Mouse (Mus musculus): ENCODE measurements around the gene Hsd17b12. TPM values are rescaled to one million over a fixed set of nuclear protein-coding genes. Genes with fewer than 3 reads are reported as not detected.

The Hsd17b12 gene
- 138 and 141 TPM in 2 replicates for polyA plus RNA-seq (2015; fragmentation: Nextera tagmentation; extraction: Ambion mirVana)

- WGBS, result under 1% methylated on average over 69 of the region's 69 CpGs
- peak within 1 kb of the TSS; percentile 91 for H3K9ac ChIP-seq (replicated peaks)
- peak within 1 kb of the TSS; percentile 96 for H3K27ac ChIP-seq (replicated peaks)
- no peaks in the 10 kb centered on the region for H3K36me3 ChIP-seq
- ATAC-seq (ENCODE audit: low FRiP score), result peak; percentile 100
- no peaks in the 10 kb centered on the region for H3K9me3 ChIP-seq (replicated peaks)
- H3K4me3 ChIP-seq (replicated peaks), result peak within 1 kb of the TSS; percentile 88
- H3K4me2 ChIP-seq, result peak within 1 kb of the TSS; percentile 73
- H3K27me3 ChIP-seq (replicated peaks), result no peaks in the 10 kb centered on the region
- H3K4me1 ChIP-seq, result peaks cover 31% of the 10 kb centered on the region
Observed at GRCm38 (mm10) chr2:94157592-94158519, at the start of gene Hsd17b12. Gene Hsd17b12 (minus strand): TSS chr2:94157964.

- Histone ChIP-seq H3K4me3 (replicated peaks) (no peak overlapping the region), H3K9me3 (replicated peaks) (no peaks in the 10 kb centered on the region), H3K27ac (replicated peaks) (no peak overlapping the region), H3K9ac (replicated peaks) (no peak overlapping the region), H3K36me3 (no peaks in the 10 kb centered on the region), H3K27me3 (replicated peaks) (no peaks in the 10 kb centered on the region), H3K4me2 (no peak overlapping the region), H3K4me1 (no peaks in the 10 kb centered on the region)
- ATAC-seq (ENCODE audit: low FRiP score), result no peak
- 85% methylated on average over 2 of the region's 2 CpGs for WGBS
Observed at GRCm38 (mm10) chr2:94184906-94185305, 27.1 kb upstream of the Hsd17b12 start.

GRCm38 (mm10) chr2:94184142-94184541, 26.4 kb upstream of the Hsd17b12 start:
- 4% methylated on average over 6 of the region's 6 CpGs for WGBS
- Histone ChIP-seq H3K4me3 (replicated peaks) (no peak overlapping the region), H3K27ac (replicated peaks) (no peak overlapping the region), H3K9ac (replicated peaks) (no peak overlapping the region), H3K4me1 (no peaks in the 10 kb centered on the region), H3K27me3 (replicated peaks) (no peaks in the 10 kb centered on the region), H3K4me2 (no peak overlapping the region), H3K36me3 (no peaks in the 10 kb centered on the region), H3K9me3 (replicated peaks) (no peaks in the 10 kb centered on the region)
- no peak for ATAC-seq (ENCODE audit: low FRiP score)

GRCm38 (mm10) chr2:94179030-94179407, 21.3 kb upstream of the Hsd17b12 start:
- Histone ChIP-seq H3K36me3 (no peaks in the 10 kb centered on the region), H3K9me3 (replicated peaks) (no peaks in the 10 kb centered on the region), H3K27me3 (replicated peaks) (no peaks in the 10 kb centered on the region), H3K4me1 (peaks cover 16% of the 10 kb centered on the region), H3K9ac (replicated peaks) (no peak overlapping the region), H3K27ac (replicated peaks) (no peak overlapping the region), H3K4me3 (replicated peaks) (peak overlapping the region; percentile 75), H3K4me2 (peak overlapping the region; percentile 83)
- peak; percentile 52; the same call in 1 of the 2 replicates for ATAC-seq (ENCODE audit: low FRiP score)
- WGBS, result under 1% methylated on average over 3 of the region's 3 CpGs

GRCm38 (mm10) chr2:94178321-94179029, 20.7 kb upstream of the Hsd17b12 start:
- Histone ChIP-seq H3K4me2 (peak overlapping the region; percentile 83), H3K4me1 (peaks cover 16% of the 10 kb centered on the region), H3K36me3 (peaks cover 3% of the 10 kb centered on the region; the same call in 1 of the 2 replicates), H3K27ac (replicated peaks) (0 out of 2 replicates have a peak overlapping the region, but pooled peaks have one; percentile 51), H3K9me3 (replicated peaks) (no peaks in the 10 kb centered on the region), H3K27me3 (replicated peaks) (no peaks in the 10 kb centered on the region), H3K9ac (replicated peaks) (peak overlapping the region; percentile 81), H3K4me3 (replicated peaks) (peak overlapping the region; percentile 75)
- ATAC-seq (ENCODE audit: low FRiP score), result peak; percentile 99
- WGBS, result 2% methylated on average over 22 of the region's 22 CpGs

GRCm38 (mm10) chr2:94177294-94177693, 19.5 kb upstream of the Hsd17b12 start:
- H3K4me2 ChIP-seq, result peak overlapping the region; percentile 83; the same call in 1 of the 2 replicates
- peaks cover 16% of the 10 kb centered on the region for H3K4me1 ChIP-seq
- H3K27me3 ChIP-seq (replicated peaks), result no peaks in the 10 kb centered on the region
- H3K9me3 ChIP-seq (replicated peaks), result no peaks in the 10 kb centered on the region
- no peak overlapping the region for H3K9ac ChIP-seq (replicated peaks)
- 85% methylated on average over 6 of the region's 6 CpGs for WGBS
- no peak overlapping the region; the same call in 1 of the 2 replicates for H3K4me3 ChIP-seq (replicated peaks)
- H3K27ac ChIP-seq (replicated peaks), result no peak overlapping the region
- peaks cover 3% of the 10 kb centered on the region; the same call in 1 of the 2 replicates for H3K36me3 ChIP-seq
- no peak for ATAC-seq (ENCODE audit: low FRiP score)

- no peaks in the 10 kb centered on the region for H3K9me3 ChIP-seq (replicated peaks)
- no peak overlapping the region for H3K9ac ChIP-seq (replicated peaks)
- no peaks in the 10 kb centered on the region for H3K27me3 ChIP-seq (replicated peaks)
- no peak for ATAC-seq (ENCODE audit: low FRiP score)
- peaks cover 3% of the 10 kb centered on the region; the same call in 1 of the 2 replicates for H3K36me3 ChIP-seq
- peaks cover 16% of the 10 kb centered on the region for H3K4me1 ChIP-seq
- WGBS, result 94% methylated on average over 3 of the region's 3 CpGs
- H3K4me3 ChIP-seq (replicated peaks), result no peak overlapping the region
- H3K4me2 ChIP-seq, result no peak overlapping the region
- no peak overlapping the region for H3K27ac ChIP-seq (replicated peaks)
Observed at GRCm38 (mm10) chr2:94176381-94176780, 18.6 kb upstream of the Hsd17b12 start.

- Histone ChIP-seq H3K9me3 (replicated peaks) (no peaks in the 10 kb centered on the region), H3K9ac (replicated peaks) (no peak overlapping the region), H3K4me2 (no peak overlapping the region), H3K36me3 (peaks cover 3% of the 10 kb centered on the region; the same call in 1 of the 2 replicates), H3K27ac (replicated peaks) (no peak overlapping the region), H3K4me3 (replicated peaks) (no peak overlapping the region), H3K4me1 (peaks cover 16% of the 10 kb centered on the region), H3K27me3 (replicated peaks) (no peaks in the 10 kb centered on the region)
- ATAC-seq (ENCODE audit: low FRiP score), result no peak
- whole genome bisulfite sequencing, result 96% methylated on average over 13 of the region's 13 CpGs
Observed at GRCm38 (mm10) chr2:94173549-94173948, 15.8 kb upstream of the Hsd17b12 start.

GRCm38 (mm10) chr2:94163207-94163606, 5.4 kb upstream of the Hsd17b12 start:
- H3K9ac ChIP-seq (replicated peaks), result no peak overlapping the region
- no peaks in the 10 kb centered on the region for H3K36me3 ChIP-seq
- H3K4me3 ChIP-seq (replicated peaks), result no peak overlapping the region
- peaks cover 5% of the 10 kb centered on the region; the same call in 1 of the 2 replicates for H3K4me1 ChIP-seq
- H3K9me3 ChIP-seq (replicated peaks), result no peaks in the 10 kb centered on the region
- WGBS, result 61% methylated on average over 2 of the region's 2 CpGs
- H3K27ac ChIP-seq (replicated peaks), result no peak overlapping the region
- H3K27me3 ChIP-seq (replicated peaks), result no peaks in the 10 kb centered on the region
- no peak for ATAC-seq (ENCODE audit: low FRiP score)
- no peak overlapping the region for H3K4me2 ChIP-seq

- Histone ChIP-seq H3K4me2 (no peak overlapping the region), H3K4me1 (peaks cover 5% of the 10 kb centered on the region; the same call in 1 of the 2 replicates), H3K27ac (replicated peaks) (no peak overlapping the region), H3K36me3 (no peaks in the 10 kb centered on the region), H3K9ac (replicated peaks) (no peak overlapping the region), H3K9me3 (replicated peaks) (no peaks in the 10 kb centered on the region), H3K27me3 (replicated peaks) (no peaks in the 10 kb centered on the region), H3K4me3 (replicated peaks) (no peak overlapping the region)
- WGBS, result 76% methylated on average over 6 of the region's 6 CpGs
- no peak for ATAC-seq (ENCODE audit: low FRiP score)
Observed at GRCm38 (mm10) chr2:94162141-94162540, 4.4 kb upstream of the Hsd17b12 start.

GRCm38 (mm10) chr2:94158520-94158884, 738 bp upstream of the Hsd17b12 start:
- H3K27ac ChIP-seq (replicated peaks), result peak overlapping the region; percentile 80
- H3K4me1 ChIP-seq, result peaks cover 31% of the 10 kb centered on the region
- peak overlapping the region; percentile 60 for H3K4me2 ChIP-seq
- WGBS, result 19% methylated on average over 4 of the region's 4 CpGs
- H3K9me3 ChIP-seq (replicated peaks), result no peaks in the 10 kb centered on the region
- H3K9ac ChIP-seq (replicated peaks), result peak overlapping the region; percentile 38; the same call in 1 of the 2 replicates
- H3K36me3 ChIP-seq, result no peaks in the 10 kb centered on the region
- H3K4me3 ChIP-seq (replicated peaks), result peak overlapping the region; percentile 49
- no peaks in the 10 kb centered on the region for H3K27me3 ChIP-seq (replicated peaks)
- ATAC-seq (ENCODE audit: low FRiP score), result peak; percentile 2; the same call in 1 of the 2 replicates
